Mouse (Mus musculus): Measurements from ENCODE around the gene Mmp7.

Mmp7 gene

DNA sequence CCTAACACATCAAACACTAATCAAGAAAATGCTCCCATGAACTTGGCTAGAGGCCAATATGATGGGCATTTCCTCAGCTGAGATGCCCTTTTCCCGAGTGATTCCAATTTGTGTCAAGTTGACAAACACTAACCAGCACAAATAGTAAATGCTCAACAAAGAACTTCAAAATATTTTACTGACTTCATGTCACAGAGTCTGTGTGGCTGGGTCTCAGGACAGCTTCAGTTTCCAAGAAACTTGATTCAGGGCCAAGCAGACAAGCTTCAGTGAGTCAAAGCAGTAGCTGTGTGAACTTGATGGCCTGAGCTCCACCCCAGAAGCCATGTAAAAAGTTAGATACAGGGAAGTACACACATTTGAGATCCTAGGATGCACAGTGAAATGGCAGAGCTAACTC, 52.3 kb downstream of the Mmp7 start:
- DNase-seq (ENCODE audit: low spot score), result no peak

DNA sequence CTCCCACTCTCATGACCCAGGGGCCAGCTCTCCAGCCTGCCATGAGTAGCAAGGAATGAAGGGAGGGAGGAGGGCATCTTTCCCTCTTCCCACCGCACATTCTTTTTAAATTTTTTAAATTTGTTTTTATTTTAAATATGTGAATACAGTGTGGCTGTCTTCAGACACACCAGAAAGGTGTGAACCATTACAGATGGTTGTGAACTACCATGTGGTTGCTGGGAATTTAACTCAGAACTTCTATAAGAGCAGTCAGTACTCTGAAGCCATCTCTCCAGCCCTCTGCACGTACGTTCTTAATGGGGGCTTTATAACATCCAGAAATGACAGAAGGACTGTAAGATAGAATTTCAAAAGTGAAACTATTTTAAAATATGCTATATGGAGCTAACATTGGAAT, 57.0 kb downstream of the Mmp7 start:
- DNase-seq (ENCODE audit: low spot score), result no peak
